Comparison of ENCODE assay signal across 20 mouse cellular contexts in genomic region chr14:115760241-115760640, GRCm38 (mm10).
A peak's percentile ranks its signal among the peaks of the same experiment; 100 is the strongest.
DNase-seq lines count a peak whose midpoint lies in the region; ATAC-seq lines count a peak whose summit lies in the region.
"Had no signal": no experiment of that assay in that cellular context is flagged by ENCODE, and none has a peak within 500 bp of the region (broad histone marks: within the 10 kb centered on the region; RNA-seq: fewer than 3 reads in every experiment).

No protein-coding gene starts in this region.

- no peaks in the 10 kb centered on the region for H3K9me3 ChIP-seq in forebrain, embryonic 14.5 days (replicated peaks; ENCODE audit: control insufficient read depth, low read length)
- no peaks in the 10 kb centered on the region for H3K9me3 ChIP-seq in forebrain, embryonic 11.5 days (ENCODE audit: control insufficient read depth, low read length)
- no peaks in the 10 kb centered on the region for H3K9me3 ChIP-seq in midbrain, embryonic 15.5 days
- H3K9me3 ChIP-seq: embryonic facial prominence, embryonic 15.5 days; heart, embryonic 15.5 days; intestine, embryonic 15.5 days; kidney, embryonic 15.5 days; liver, embryonic 15.5 days had no signal

- peak; percentile 54 for DNase-seq in forebrain, embryonic 14.5 days (ENCODE audit: low spot score)
- DNase-seq in forebrain, embryonic 11.5 days (ENCODE audit: low spot score): no peak
- peak; percentile 58 for DNase-seq in right cerebral cortex, adult 18-20 months
- no peak for DNase-seq in right cerebral cortex, postnatal 4 days
- peak; percentile 16 to 32 for DNase-seq in left cerebral cortex, postnatal 36 days (ENCODE audit: low spot score in 2 of 2)
- DNase-seq in thymus, postnatal 10 days (ENCODE audit: low spot score in 2 of 2): no peak
- DNase-seq in retina, postnatal 1 day: no peak
- DNase-seq: cerebellum, postnatal 25 days; heart, adult 11 months; layer of hippocampus, postnatal 36 days; lung, postnatal 10 days; thymus, postnatal 4 days had no signal

- no peaks in the 10 kb centered on the region for H3K36me3 ChIP-seq in forebrain, embryonic 14.5 days (ENCODE audit: control insufficient read depth, insufficient read depth, low read length)
- H3K36me3 ChIP-seq in forebrain, embryonic 11.5 days (ENCODE audit: control insufficient read depth, insufficient read depth, low read length): no peaks in the 10 kb centered on the region
- no peaks in the 10 kb centered on the region for H3K36me3 ChIP-seq in midbrain, embryonic 15.5 days (replicated peaks)
- H3K36me3 ChIP-seq: embryonic facial prominence, embryonic 15.5 days; heart, embryonic 15.5 days; intestine, embryonic 15.5 days; kidney, embryonic 15.5 days; liver, embryonic 15.5 days had no signal

- no peak overlapping the region for H3K9ac ChIP-seq in forebrain, embryonic 14.5 days (ENCODE audit: low read length)
- H3K9ac ChIP-seq in forebrain, embryonic 11.5 days (ENCODE audit: low read length): no peak overlapping the region
- no peak overlapping the region for H3K9ac ChIP-seq in midbrain, embryonic 15.5 days
- H3K9ac ChIP-seq: embryonic facial prominence, embryonic 15.5 days; heart, embryonic 15.5 days; intestine, embryonic 15.5 days; kidney, embryonic 15.5 days; liver, embryonic 15.5 days had no signal

- H3K27ac ChIP-seq in forebrain, embryonic 14.5 days (ENCODE audit: low read depth, low read length): no peak overlapping the region
- H3K27ac ChIP-seq in forebrain, embryonic 11.5 days (ENCODE audit: low read depth, low read length): no peak overlapping the region
- no peak overlapping the region for H3K27ac ChIP-seq in midbrain, embryonic 15.5 days
- H3K27ac ChIP-seq: embryonic facial prominence, embryonic 15.5 days; heart, embryonic 15.5 days; intestine, embryonic 15.5 days; kidney, embryonic 15.5 days; liver, embryonic 15.5 days had no signal

- no peaks in the 10 kb centered on the region for H3K4me1 ChIP-seq in forebrain, embryonic 14.5 days (ENCODE audit: control insufficient read depth, insufficient read depth, low read length)
- H3K4me1 ChIP-seq in forebrain, embryonic 11.5 days (replicated peaks; ENCODE audit: control insufficient read depth, insufficient read depth, low read length): no peaks in the 10 kb centered on the region
- H3K4me1 ChIP-seq in midbrain, embryonic 15.5 days: no peaks in the 10 kb centered on the region
- H3K4me1 ChIP-seq: embryonic facial prominence, embryonic 15.5 days; heart, embryonic 15.5 days; intestine, embryonic 15.5 days; kidney, embryonic 15.5 days; liver, embryonic 15.5 days; megakaryocyte, embryonic 14.5 days had no signal

- H3K4me3 ChIP-seq in forebrain, embryonic 14.5 days (ENCODE audit: low read depth, low read length): no peak overlapping the region
- no peak overlapping the region for H3K4me3 ChIP-seq in forebrain, embryonic 11.5 days (ENCODE audit: low read depth, low read length)
- no peak overlapping the region for H3K4me3 ChIP-seq in midbrain, embryonic 15.5 days
- H3K4me3 ChIP-seq: embryonic facial prominence, embryonic 15.5 days; heart, embryonic 15.5 days; intestine, embryonic 15.5 days; kidney, embryonic 15.5 days; liver, embryonic 15.5 days; megakaryocyte, embryonic 14.5 days had no signal

- intact Hi-C loops in left cerebral cortex, postnatal 36 days (cut with DNase I): no loop called here

- no peak overlapping the region for H3K4me2 ChIP-seq in forebrain, embryonic 14.5 days (ENCODE audit: low read length)
- no peak overlapping the region for H3K4me2 ChIP-seq in forebrain, embryonic 11.5 days (ENCODE audit: low read depth, low read length, severe bottlenecking)
- H3K4me2 ChIP-seq in midbrain, embryonic 15.5 days: no peak overlapping the region
- H3K4me2 ChIP-seq: embryonic facial prominence, embryonic 15.5 days; heart, embryonic 15.5 days; intestine, embryonic 15.5 days; kidney, embryonic 15.5 days; liver, embryonic 15.5 days had no signal

- WGBS in forebrain, embryonic 14.5 days: 58% methylated on average over 5 of the region's 5 CpGs
- 78% methylated on average over 5 of the region's 5 CpGs for WGBS in forebrain, embryonic 11.5 days
- WGBS in midbrain, embryonic 15.5 days: 86% methylated on average over 5 of the region's 5 CpGs

- peak; percentile 90 for ATAC-seq in forebrain, embryonic 14.5 days
- ATAC-seq in forebrain, embryonic 11.5 days (replicated peaks; ENCODE audit: low FRiP score): no peak; the same call in 1 of the 2 replicates
- ATAC-seq in midbrain, embryonic 15.5 days (replicated peaks): no peak
- ATAC-seq: intestine, embryonic 15.5 days; Patski had no signal

- no peaks in the 10 kb centered on the region for H3K27me3 ChIP-seq in forebrain, embryonic 14.5 days (replicated peaks; ENCODE audit: control insufficient read depth, insufficient read depth, low read length)
- no peaks in the 10 kb centered on the region for H3K27me3 ChIP-seq in forebrain, embryonic 11.5 days (ENCODE audit: control insufficient read depth, insufficient read depth, low read length)
- no peaks in the 10 kb centered on the region for H3K27me3 ChIP-seq in midbrain, embryonic 15.5 days (replicated peaks)
- H3K27me3 ChIP-seq: embryonic facial prominence, embryonic 15.5 days; heart, embryonic 15.5 days; intestine, embryonic 15.5 days; kidney, embryonic 15.5 days; liver, embryonic 15.5 days; megakaryocyte, embryonic 14.5 days; Patski had no signal

Comparison
In these comparisons a context has a peak if more than half of its experiments do, and no peak if none do; other contexts are left out.
1. DNase-seq: peak in forebrain, embryonic 14.5 days (single experiment), right cerebral cortex, adult 18-20 months (single experiment) and left cerebral cortex, postnatal 36 days (2 of 2); none in forebrain, embryonic 11.5 days (single experiment), right cerebral cortex, postnatal 4 days (single experiment), thymus, postnatal 10 days (0 of 2) and retina, postnatal 1 day (single experiment).